Mouse (Mus musculus): ENCODE measurements around the gene Rab3b. TPM values are rescaled to one million over a fixed set of nuclear protein-coding genes. Genes with fewer than 3 reads are reported as not detected.

Rab3b gene
- total RNA-seq (2021), result 10 to 100 TPM; 45.6 to 58.0 TPM

GRCm38 (mm10) chr4:108878963-108879822, at the start of gene Rab3b:
Gene Rab3b, plus strand, starts transcription at chr4:108879063.
- DNase-seq, result peak; percentile 20 to 31

DNA sequence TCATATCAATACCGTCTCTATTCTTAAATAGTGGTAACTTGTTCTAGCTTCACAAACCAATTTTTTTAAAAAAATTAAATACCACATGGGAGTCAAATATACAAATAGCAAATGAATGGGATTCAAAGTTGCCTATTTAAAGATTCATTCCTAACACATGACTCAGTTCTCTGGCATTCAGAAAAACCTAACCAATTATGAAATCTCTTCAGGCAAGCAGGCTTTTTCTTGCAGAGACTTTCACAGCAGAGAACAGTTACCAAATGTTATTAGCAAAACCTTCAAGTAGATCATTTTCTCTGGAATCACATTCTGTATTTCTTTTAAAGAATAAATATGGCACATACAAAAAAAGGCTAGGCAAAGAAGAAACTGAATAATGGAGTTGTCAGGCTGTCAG, 48.2 kb upstream of the Rab3b start:
- no peak for DNase-seq

DNA sequence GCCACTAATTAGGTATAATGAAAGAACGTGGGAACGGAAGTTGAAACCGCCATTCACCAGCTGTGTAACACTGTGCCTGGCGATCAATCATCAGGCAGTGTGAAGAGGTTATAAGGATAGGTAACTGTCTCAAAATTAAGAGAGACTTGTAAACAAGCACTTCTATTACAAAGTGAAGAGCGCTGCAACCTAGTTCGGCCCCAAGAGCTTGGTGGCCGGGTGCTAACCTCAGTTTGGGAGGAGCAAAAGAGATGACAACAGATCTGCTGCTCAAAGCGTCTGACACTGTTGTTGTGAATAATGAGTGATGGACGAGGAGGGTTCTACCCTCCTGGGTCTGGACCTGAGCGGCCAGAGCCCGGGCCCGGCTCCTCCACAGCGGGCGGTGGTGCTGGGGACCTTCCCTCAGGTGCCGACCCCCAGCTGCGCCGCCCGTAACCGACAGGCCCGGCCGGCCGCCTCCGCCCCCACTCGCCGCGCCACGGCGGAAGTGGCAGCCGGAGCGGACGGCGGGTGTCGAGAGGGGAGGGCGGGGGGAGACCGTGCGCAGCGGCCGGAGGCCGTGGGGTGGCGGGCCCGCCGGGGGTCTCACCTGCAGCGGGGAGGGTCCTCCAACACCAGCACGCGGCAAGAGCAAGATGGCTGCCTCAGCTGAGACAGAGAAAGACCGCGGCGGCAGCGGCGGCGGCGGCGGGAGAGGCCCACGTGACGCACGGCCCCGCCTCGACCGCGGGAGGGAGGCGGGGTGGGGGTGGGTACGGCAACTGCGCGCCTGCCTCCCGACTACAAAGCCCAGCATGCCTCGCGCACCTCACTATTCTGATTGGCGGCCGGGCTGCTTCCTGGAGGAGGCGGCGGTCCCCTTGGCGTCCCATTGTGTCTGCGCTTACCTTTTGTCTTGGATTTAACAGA, 45.7 kb upstream of the Rab3b start, which contains the start of gene Btf3l4:
Gene Btf3l4, minus strand, starts transcription at position 699 of the 912 bp plus-strand sequence.
- peak; percentile 87 to 88 for DNase-seq

GRCm38 (mm10) chr4:108833828-108834114, 45.1 kb upstream of the Rab3b start:
- DNase-seq, result no peak

GRCm38 (mm10) chr4:108834115-108834970, 44.5 kb upstream of the Rab3b start, which contains the start of gene Txndc12:
Gene Txndc12, plus strand, starts transcription at chr4:108834601.
- peak; percentile 79 to 80 for DNase-seq

DNA sequence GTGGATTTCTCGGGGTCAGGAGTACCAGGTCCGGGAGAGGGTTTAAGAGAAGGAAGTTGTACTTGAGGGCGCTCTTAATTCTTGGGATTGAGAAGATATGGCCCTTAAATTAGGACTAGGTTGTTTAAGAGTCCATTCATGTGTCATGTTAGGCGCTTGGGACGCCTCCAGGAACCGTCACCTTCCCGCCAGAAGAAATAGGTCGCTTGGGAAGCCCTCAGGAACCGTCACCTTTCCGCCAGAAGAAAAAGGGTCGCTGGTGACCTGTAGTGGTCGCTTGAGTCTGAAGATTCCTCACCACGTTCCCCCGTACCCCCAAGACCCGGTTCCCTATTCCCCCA, 43.9 kb upstream of the Rab3b start:
- DNase-seq, result no peak

GRCm38 (mm10) chr4:108835496-108835895, 43.4 kb upstream of the Rab3b start:
- DNase-seq, result no peak

DNA sequence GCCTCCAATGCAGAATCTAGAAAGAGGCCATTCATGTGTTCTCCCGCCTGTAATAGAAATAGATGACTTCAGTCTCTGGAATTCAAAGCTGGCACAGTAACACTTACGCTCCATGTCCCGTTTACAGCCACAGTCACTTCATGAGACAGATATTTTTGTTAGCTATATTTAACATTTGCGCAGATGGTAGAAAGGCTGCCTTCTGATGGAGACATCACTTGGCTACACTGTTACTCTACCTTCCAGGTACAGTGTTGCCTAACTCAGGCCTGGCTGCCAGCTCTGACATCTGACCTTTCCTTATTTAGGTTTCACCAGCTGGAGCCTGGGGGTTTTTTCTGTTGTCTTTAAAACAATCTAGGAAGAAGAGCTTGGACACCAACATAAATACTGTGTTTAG, 40.8 kb upstream of the Rab3b start:
- peak; percentile 13 for DNase-seq

- DNase-seq, result no peak
These were observed 36.8 kb upstream of the Rab3b start for GRCm38 (mm10) chr4:108841920-108842578.

DNA sequence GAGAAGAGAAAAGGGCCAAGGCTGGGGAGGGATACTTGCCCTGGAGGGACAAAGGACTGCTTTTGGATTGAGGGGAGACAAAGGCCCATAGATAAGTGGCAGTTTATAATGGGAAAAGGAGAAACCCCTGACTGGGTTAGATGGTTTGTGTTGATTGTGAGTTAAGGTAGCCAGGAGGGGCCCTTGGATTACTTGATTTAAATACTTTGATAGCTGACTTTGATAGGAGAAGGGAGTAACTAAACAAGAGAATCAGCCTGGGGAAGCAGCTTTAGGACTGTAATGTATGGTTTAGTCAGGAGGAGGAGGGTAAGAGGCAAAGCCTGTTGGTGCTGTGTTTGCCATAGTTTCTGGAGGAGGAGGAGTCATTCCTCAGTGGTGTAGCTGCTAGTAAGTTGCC, 35.5 kb upstream of the Rab3b start:
- no peak for DNase-seq

- DNase-seq, result no peak
These were observed 32.9 kb upstream of the Rab3b start for GRCm38 (mm10) chr4:108845824-108846569.

DNA sequence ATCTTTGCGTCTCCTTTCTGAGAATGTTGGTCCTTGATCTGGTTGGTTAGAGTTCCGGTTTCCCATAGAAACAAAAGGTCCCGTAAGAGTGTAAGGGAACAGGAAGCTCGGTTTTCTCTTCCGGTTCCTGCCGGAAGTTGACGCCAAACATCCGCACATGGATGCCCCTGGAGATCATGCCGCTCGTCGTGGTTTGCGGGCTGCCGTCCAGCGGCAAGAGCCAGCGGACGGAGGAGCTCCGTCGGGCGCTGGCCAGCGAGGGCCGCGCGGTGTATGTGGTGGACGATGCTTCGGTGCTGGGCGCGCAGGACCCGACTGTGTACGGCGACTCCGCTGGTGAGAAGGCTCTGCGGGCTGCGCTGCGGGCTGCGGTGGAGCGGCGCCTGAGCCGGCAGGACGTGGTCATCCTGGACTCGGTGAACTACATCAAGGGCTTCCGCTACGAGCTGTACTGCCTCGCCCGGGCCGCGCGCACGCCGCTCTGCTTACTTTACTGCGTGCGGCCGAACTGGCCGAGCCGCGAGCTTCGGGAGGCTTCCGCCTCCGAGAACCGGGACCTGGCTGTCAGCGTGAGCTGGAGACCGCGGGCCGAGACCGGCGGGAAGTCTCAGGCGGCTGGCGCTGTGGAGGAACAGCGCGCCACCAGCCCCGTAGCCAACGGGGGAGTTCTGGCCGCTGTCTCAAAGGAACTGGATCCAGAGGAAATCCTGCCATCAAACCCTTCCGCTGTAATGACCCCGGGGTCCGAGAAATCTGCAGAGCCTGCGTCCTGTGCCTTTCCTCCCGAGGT, 31.0 kb upstream of the Rab3b start, which contains the start of gene Kti12:
Gene Kti12, plus strand, starts transcription at position 71 of the 790 bp plus-strand sequence.
- DNase-seq, result peak; percentile 83

DNA sequence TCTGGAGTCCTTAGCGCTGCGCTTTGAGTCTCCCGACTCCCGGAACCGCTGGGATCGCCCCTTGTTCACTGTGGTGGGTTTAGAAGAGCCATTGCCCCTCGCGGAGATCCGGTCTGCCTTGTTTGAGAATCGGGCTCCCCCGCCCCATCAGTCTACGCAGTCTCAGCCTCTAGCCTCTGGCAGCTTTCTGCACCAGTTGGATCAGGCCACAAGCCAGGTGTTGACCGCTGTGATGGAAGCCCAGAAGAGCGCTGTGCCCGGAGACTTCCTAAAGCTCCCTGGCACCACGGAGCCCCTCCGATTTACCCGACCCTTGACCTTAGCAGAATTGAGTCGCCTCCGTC, 30.4 kb upstream of the Rab3b start, which contains the start of gene A730015C16Rik:
Gene A730015C16Rik, minus strand, starts transcription at position 115 of the 344 bp plus-strand sequence.
- DNase-seq, result peak in 1 of 2 experiments; percentile 16

GRCm38 (mm10) chr4:108866806-108867205, 12.1 kb upstream of the Rab3b start:
- no peak for DNase-seq

DNA sequence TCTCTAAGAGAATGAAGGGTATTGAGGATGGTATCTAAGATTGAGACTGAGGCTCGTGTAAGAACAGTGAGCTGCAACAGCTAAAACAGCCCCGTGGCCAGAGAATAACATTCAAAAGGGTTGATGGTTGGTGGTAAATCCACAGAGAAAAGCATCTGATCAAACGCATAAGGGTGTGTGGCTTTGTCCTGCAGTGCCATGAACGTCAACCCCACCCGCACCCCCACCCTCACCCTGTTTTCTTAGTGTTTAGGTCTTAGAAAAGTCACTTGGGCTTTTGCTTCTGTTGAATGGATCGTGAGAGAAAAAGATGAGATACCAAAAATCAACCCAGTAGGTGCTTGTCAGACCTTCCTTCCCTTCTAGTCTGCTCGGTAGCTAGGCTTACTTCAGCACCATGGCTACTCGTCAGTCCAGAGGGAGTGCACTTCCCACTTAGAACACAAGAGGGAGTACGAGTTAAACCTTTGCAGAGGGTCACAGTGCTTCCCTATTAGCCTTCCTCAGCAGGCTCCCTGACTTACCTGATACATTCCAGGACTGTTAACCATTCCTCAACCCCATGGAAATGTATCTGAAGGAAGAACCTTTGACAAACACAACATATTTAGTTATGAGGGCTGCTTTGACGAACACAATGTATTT, 9.0 kb upstream of the Rab3b start:
- peak; percentile 70 to 87 for DNase-seq

DNA sequence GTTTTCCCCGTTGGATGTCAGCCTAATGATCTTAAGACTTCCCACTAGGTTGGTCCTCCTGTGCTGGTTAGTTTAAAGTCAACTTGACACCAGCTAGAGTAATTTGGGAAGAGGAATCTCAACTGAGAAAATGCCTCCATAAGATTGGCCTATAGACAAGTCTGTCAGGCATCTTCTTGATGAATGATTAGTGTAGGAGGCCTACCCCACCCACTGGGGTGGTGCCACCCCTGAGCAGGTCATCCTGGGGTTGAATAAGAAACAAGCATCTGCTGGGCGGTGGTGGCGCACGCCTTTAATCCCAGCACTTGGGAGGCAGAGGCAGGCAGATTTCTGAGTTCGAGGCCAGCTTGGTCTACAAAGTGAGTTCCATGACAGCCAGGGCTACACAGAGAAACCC, 5.1 kb upstream of the Rab3b start:
- DNase-seq, result no peak

GRCm38 (mm10) chr4:108877901-108878300, 962 bp upstream of the Rab3b start:
- no peak for DNase-seq

DNA sequence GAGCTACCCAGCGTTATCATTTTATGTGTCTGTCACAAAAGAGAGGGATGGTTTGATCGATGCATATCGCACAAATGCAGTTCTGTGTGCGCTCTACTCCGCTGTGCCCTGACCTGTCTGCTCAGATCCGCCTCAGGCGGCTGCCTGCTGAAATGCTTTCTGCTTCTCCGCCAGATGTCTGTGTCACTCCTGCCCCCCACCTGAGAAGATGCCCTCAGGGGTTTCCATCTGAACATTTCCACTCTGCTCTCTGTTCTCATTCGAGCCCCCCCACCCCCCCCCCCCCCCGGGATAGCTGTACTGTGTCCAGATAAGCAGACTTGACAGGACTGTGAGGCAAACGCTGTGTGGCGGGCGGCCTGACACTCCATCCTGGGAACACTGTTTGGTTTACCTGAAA, 5.0 kb downstream of the Rab3b start:
- no peak for DNase-seq

DNA sequence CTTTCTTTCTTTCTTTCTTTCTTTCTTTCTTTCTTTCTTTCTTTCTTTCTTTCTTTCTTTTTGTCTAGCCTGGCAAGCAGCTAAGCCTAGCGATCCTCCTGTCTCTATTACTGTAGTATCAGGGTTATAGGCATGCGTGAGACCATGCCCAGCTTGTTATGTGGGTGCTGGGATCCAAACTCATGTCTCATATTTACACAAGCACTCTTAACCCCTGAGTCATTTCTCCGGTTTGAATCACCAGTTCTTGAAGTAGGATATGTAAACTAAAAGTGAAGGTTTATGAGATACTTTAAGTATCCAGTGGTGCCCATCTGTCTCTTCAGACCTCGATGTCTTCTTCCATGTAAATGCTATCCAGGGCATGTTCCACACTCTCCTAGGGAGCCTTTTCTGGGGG, 8.6 kb downstream of the Rab3b start:
- DNase-seq, result no peak

DNA sequence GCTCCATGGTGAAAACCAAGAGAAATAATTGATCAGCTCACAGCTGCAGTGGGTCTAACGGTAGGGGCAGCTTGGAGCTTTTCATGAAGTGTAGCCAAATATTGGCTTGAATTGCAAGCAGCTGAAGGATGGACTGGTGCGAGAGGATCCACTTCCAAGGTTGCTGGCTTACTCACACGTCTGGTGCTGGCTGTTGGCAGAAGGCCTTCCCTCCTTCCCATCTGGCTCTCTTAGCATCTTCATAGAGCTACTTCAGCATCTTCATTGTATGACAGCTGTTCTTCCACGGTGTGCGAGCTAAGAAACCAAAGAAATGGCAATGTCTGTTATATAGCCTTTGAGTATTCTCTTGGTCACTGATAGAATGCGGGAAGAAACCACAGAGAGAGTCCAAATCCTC, 12.0 kb downstream of the Rab3b start:
- DNase-seq, result no peak

Data from layer of hippocampus, postnatal 36 days (tissue).